ENCODE assay signal across 22 mouse cellular contexts in the genomic region with DNA sequence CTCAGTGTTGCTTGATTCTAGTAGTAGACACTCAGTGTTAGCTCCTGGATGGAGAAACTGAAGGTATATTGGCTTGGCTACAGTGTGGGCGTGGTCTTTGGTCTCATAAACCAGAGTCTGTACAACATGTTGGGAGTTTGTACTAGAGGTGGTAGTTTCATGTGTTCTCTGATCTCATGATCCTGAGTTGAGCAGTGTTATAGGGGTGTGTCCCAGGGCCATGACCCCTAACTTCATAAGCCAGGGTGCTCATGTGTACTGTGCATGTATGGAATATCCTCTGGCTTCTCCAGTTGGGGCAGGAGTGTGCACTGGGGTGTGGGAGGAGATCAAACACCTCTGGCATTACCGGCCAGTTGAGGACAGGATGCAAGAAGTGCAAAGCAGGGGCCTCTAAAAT. TPM values are rescaled to one million over a fixed set of nuclear protein-coding genes. Genes with fewer than 3 reads are reported as not detected.
DNase-seq lines count a peak whose midpoint lies in the region; ATAC-seq lines count a peak whose summit lies in the region.
"Had no signal": no experiment of that assay in that cellular context is flagged by ENCODE, and none has a peak within 500 bp of the region (broad histone marks: within the 10 kb centered on the region; RNA-seq: fewer than 3 reads in every experiment).

No protein-coding gene starts in this region.

- H3K4me2 ChIP-seq in lung, embryonic 15.5 days, result no peak overlapping the region
- H3K4me2 ChIP-seq in intestine, embryonic 16.5 days (ENCODE audit: low read depth, low read length), result no peak overlapping the region
- H3K4me2 ChIP-seq in forebrain, embryonic 13.5 days, result no peak overlapping the region
- H3K4me2 ChIP-seq: embryonic facial prominence, embryonic 13.5 days; embryonic facial prominence, embryonic 15.5 days; forebrain, embryonic 12.5 days; forebrain, embryonic 15.5 days had no signal

- WGBS in lung, embryonic 15.5 days, result 87% methylated on average over 2 of the region's 2 CpGs
- 87% methylated on average over 2 of the region's 2 CpGs for WGBS in intestine, embryonic 16.5 days
- 89% methylated on average over 2 of the region's 2 CpGs for WGBS in forebrain, embryonic 13.5 days

- H3K9ac ChIP-seq in lung, embryonic 15.5 days, result no peak overlapping the region
- no peak overlapping the region for H3K9ac ChIP-seq in intestine, embryonic 16.5 days (ENCODE audit: low read depth, low read length)
- no peak overlapping the region for H3K9ac ChIP-seq in forebrain, embryonic 13.5 days
- H3K9ac ChIP-seq: embryonic facial prominence, embryonic 13.5 days; embryonic facial prominence, embryonic 15.5 days; forebrain, embryonic 12.5 days; forebrain, embryonic 15.5 days; forebrain, postnatal 0 days had no signal

- no peak overlapping the region for H3K4me3 ChIP-seq in lung, embryonic 15.5 days
- no peak overlapping the region for H3K4me3 ChIP-seq in intestine, embryonic 16.5 days (ENCODE audit: low read length)
- no peak overlapping the region for H3K4me3 ChIP-seq in forebrain, embryonic 13.5 days
- H3K4me3 ChIP-seq: embryonic facial prominence, embryonic 13.5 days; embryonic facial prominence, embryonic 15.5 days; erythroblast, embryonic 14.5 days; forebrain, embryonic 10.5 days; forebrain, embryonic 12.5 days; forebrain, embryonic 15.5 days had no signal

- no peak overlapping the region for H3K27ac ChIP-seq in lung, embryonic 15.5 days
- no peak overlapping the region for H3K27ac ChIP-seq in intestine, embryonic 16.5 days (ENCODE audit: low read length)
- H3K27ac ChIP-seq in forebrain, embryonic 13.5 days, result no peak overlapping the region
- H3K27ac ChIP-seq: embryonic facial prominence, embryonic 13.5 days; embryonic facial prominence, embryonic 15.5 days; forebrain, embryonic 10.5 days; forebrain, embryonic 12.5 days; forebrain, embryonic 15.5 days had no signal

- peaks cover 16% of the 10 kb centered on the region; the same call in 1 of the 2 replicates for H3K4me1 ChIP-seq in lung, embryonic 15.5 days
- peaks cover 19% of the 10 kb centered on the region for H3K4me1 ChIP-seq in intestine, embryonic 16.5 days (ENCODE audit: control insufficient read depth, insufficient read depth, low read length)
- H3K4me1 ChIP-seq in forebrain, embryonic 13.5 days, result peaks cover 16% of the 10 kb centered on the region
- H3K4me1 ChIP-seq: embryonic facial prominence, embryonic 13.5 days; embryonic facial prominence, embryonic 15.5 days had no signal

- peak; percentile 42 for ATAC-seq in lung, embryonic 15.5 days (ENCODE audit: borderline replicate concordance, extremely low read depth, low FRiP score, low TSS enrichment)
- ATAC-seq in intestine, embryonic 16.5 days, result peak; percentile 38
- ATAC-seq in forebrain, embryonic 13.5 days, result no peak
- ATAC-seq: forebrain, embryonic 15.5 days; forebrain, postnatal 0 days had no signal

- no peaks in the 10 kb centered on the region for H3K9me3 ChIP-seq in lung, embryonic 15.5 days
- H3K9me3 ChIP-seq in intestine, embryonic 16.5 days (ENCODE audit: control insufficient read depth, low read length), result no peaks in the 10 kb centered on the region
- H3K9me3 ChIP-seq in forebrain, embryonic 13.5 days (replicated peaks), result no peaks in the 10 kb centered on the region
- H3K9me3 ChIP-seq: embryonic facial prominence, embryonic 13.5 days; embryonic facial prominence, embryonic 15.5 days; forebrain, embryonic 10.5 days; forebrain, embryonic 12.5 days; forebrain, embryonic 15.5 days had no signal

- DNase-seq in lung, postnatal 25 days (ENCODE audit: low spot score), result no peak
- no peak for DNase-seq in thymus, postnatal 14 days
- DNase-seq: adrenal gland, adult 2 months; adrenal gland, postnatal 10 days; adrenal gland, postnatal 25 days; cerebellum, adult 11 months; cerebellum, adult 18-20 months; cerebellum, adult 8-10 months; cerebellum, adult 9-11 months; cerebellum, postnatal 14 days; cerebellum, postnatal 36 days; embryo, embryonic 11 days; forebrain, postnatal 0 days had no signal

- no peaks in the 10 kb centered on the region; the same call in 1 of the 2 replicates for H3K27me3 ChIP-seq in lung, embryonic 15.5 days
- H3K27me3 ChIP-seq in intestine, embryonic 16.5 days (replicated peaks; ENCODE audit: control insufficient read depth, insufficient read depth, low read length), result no peaks in the 10 kb centered on the region; the same call in 1 of the 2 replicates
- 0 out of 2 replicates have a peak, but pooled peaks cover 7% of the 10 kb centered on the region for H3K27me3 ChIP-seq in forebrain, embryonic 13.5 days
- H3K27me3 ChIP-seq: embryonic facial prominence, embryonic 13.5 days; embryonic facial prominence, embryonic 15.5 days; forebrain, embryonic 12.5 days; forebrain, embryonic 15.5 days had no signal

- no peaks in the 10 kb centered on the region for H3K36me3 ChIP-seq in lung, embryonic 15.5 days
- H3K36me3 ChIP-seq in intestine, embryonic 16.5 days (ENCODE audit: control insufficient read depth, insufficient read depth, low read length), result no peaks in the 10 kb centered on the region
- no peaks in the 10 kb centered on the region for H3K36me3 ChIP-seq in forebrain, embryonic 13.5 days (ENCODE audit: poor library complexity, severe bottlenecking)
- H3K36me3 ChIP-seq: embryonic facial prominence, embryonic 13.5 days; embryonic facial prominence, embryonic 15.5 days; forebrain, embryonic 10.5 days; forebrain, embryonic 12.5 days; forebrain, embryonic 15.5 days had no signal

RNA-seq across cellular contexts. Expression of a gene that starts 32.6 kb away (rescaled TPM):
- 8.1 and 8.8 TPM in 2 replicates for polyA plus RNA-seq in lung, embryonic 15.5 days (2015; fragmentation: Nextera tagmentation; extraction: Ambion mirVana)
- polyA plus RNA-seq in intestine, embryonic 16.5 days (2015; fragmentation: Nextera tagmentation; extraction: Ambion mirVana), result 4.9 and 5.8 TPM in 2 replicates
- polyA plus RNA-seq in forebrain, embryonic 13.5 days (2015; fragmentation: Nextera tagmentation; extraction: Ambion mirVana), result 9.8 and 10.9 TPM in 2 replicates
